Mouse (Mus musculus): ENCODE results near the gene Ccdc28a.
A peak's percentile ranks its signal among the peaks of the same experiment; 100 is the strongest.

DNA sequence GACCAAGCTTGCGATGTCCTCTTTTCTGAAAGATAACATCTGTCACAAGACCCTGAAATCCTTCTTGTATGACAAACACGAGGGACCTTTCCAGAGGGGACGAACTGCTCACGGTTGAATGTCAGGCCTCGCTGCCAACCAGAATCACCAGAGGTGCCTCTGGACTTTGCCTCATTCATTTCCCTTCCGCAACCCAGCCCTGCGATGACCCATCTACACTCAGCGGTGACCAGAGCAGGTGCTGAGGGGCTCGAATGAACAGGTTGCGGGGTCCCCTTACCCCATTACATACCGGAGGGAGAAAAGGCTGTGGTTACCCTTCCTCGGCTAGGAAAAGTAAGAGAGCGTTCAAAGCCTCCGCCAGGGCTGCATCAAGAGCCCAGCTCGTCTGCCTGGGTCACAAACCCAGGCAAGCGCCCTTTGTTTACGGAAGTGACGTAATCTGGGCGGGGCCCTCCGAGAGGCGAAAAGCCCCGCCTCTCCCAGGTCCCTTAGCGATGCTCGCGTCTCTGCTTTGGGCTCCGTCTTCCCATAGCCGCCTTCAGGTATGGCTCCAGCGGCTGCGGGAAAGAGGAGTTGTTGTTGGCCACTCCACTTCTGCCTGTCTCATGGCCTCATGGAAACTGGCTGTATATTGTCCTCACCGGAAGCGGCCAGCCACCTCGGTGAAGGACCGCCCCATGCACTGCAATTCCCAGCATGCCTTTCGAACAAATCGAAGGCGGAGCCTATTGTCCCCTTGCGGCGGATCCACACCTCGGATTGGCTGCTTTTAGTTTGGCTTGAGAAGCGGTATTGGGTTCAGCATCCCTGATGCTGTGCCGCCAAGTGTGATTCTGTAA is at the start of gene Ccdc28a:
- TF ChIP-seq CTCF (IDR thresholded peaks at IDR 0.05; ENCODE audit: low read depth) (peak; percentile 49), EP300 (optimal IDR thresholded peaks at IDR 0.05) (no peak)
